Mouse (Mus musculus) spleen, adult 2 months (tissue): ENCODE measurements around the gene Mdm4.

Experiments used
- CTCF ChIP-seq: fragments of 200-500 bp; IDR thresholded peaks from 2 replicates; pipeline ENCODE4 v1.5.1; 2011; ENCODE audit warnings: mild to moderate bottlenecking, inconsistent platforms; ENCODE audit not compliant: insufficient read depth, insufficient read length, insufficient replicate concordance; ENCODE audit errors: extremely low read depth
- POLR2A ChIP-seq: fragments of 200-500 bp; IDR thresholded peaks from 2 replicates; pipeline ENCODE4 v1.6.1; 2011; ENCODE audit warnings: low read depth, low read length, inconsistent platforms

DNA sequence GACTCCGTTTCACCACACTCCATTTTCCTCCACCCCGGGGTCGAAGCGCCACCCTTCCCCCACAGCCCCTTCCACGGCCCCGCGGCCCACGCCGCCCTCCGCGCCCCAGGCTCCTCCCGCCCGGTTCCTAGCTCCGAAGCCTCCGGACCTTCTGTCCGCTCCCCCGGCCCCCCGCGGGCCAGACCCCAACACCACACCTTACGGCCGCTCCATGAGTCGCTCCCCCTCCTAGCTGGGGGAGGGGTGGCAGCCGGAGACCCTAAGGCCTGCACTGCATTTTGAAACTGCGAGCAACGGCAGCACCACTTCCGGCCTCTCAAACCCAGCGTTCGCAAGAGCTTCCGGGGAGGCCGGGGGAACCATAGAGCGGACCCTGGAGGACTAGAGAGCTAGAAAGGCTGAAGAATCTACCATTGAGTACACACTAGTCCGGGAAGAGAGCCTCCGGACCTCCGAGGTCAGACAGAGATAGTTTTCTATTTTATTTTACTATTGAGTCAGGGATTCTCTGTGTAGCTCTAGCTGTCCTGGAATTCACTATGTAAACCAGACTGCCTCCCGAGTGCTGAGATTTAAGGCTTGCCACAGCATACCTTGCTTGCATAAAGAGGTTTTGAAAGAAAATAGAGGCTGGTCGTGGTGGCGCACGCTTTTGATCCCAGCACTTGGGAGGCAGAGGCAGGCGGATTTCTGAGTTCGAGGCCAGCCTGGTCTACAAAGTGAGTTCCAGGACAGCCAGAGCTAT, 5.1 kb downstream of the Mdm4 start:
- TF ChIP-seq CTCF (no peak), POLR2A (peak; percentile 60)
